Mouse (Mus musculus): ENCODE measurements around the gene Zfp174. TPM values are rescaled to one million over a fixed set of nuclear protein-coding genes. Genes with fewer than 3 reads are reported as not detected.
"Not testable (repeated sequence)": the region's sequence is repeated elsewhere in the genome, so short reads cannot be mapped to it uniquely, and the experiment has no call there.

Gene Zfp174
- polyA plus RNA-seq, 1 experiment from 2014 or later, result 2.1 TPM

- H3K4me1 ChIP-seq, result peaks cover 9% of the 10 kb centered on the region; the same call in 1 of the 2 replicates
- 73% methylated on average over 4 of the region's 4 CpGs for WGBS
- H3K27me3 ChIP-seq, result no peaks in the 10 kb centered on the region
- H3K4me2 ChIP-seq (replicated peaks), result peak overlapping the region; percentile 66
- H3K9me3 ChIP-seq (replicated peaks), result no peaks in the 10 kb centered on the region
- ATAC-seq (ENCODE audit: insufficient number of reproducible peaks, low FRiP score, low TSS enrichment, low read depth), result no peak
- no peaks in the 10 kb centered on the region for H3K36me3 ChIP-seq
- H3K4me3 ChIP-seq (replicated peaks), result peak overlapping the region; percentile 83
- H3K27ac ChIP-seq (replicated peaks), result no peak overlapping the region
- peak overlapping the region; percentile 50; the same call in 1 of the 2 replicates for H3K9ac ChIP-seq
Observed at GRCm38 (mm10) chr16:3847871-3848270, 803 bp downstream of the Zfp174 start.

GRCm38 (mm10) chr16:3848416-3848815, 1.3 kb downstream of the Zfp174 start:
- Histone ChIP-seq H3K9ac (no peak overlapping the region), H3K27me3 (no peaks in the 10 kb centered on the region), H3K4me3 (replicated peaks) (no peak overlapping the region), H3K9me3 (replicated peaks) (no peaks in the 10 kb centered on the region), H3K27ac (replicated peaks) (no peak overlapping the region), H3K4me1 (peaks cover 9% of the 10 kb centered on the region; the same call in 1 of the 2 replicates), H3K36me3 (no peaks in the 10 kb centered on the region), H3K4me2 (replicated peaks) (no peak overlapping the region)
- no peak for ATAC-seq (ENCODE audit: insufficient number of reproducible peaks, low FRiP score, low TSS enrichment, low read depth)
- WGBS, result 70% methylated on average over 3 of the region's 3 CpGs

GRCm38 (mm10) chr16:3851301-3851700, 4.2 kb downstream of the Zfp174 start:
- WGBS, result 85% methylated on average over 13 of the region's 13 CpGs
- H3K4me3 ChIP-seq (replicated peaks); H3K4me1 ChIP-seq; H3K36me3 ChIP-seq; H3K9ac ChIP-seq; H3K4me2 ChIP-seq (replicated peaks); H3K9me3 ChIP-seq (replicated peaks); H3K27me3 ChIP-seq; H3K27ac ChIP-seq (replicated peaks); ATAC-seq (ENCODE audit: insufficient number of reproducible peaks, low FRiP score, low TSS enrichment, low read depth): not testable (repeated sequence)

- H3K36me3 ChIP-seq, result peaks cover 5% of the 10 kb centered on the region; the same call in 1 of the 2 replicates
- no peak overlapping the region for H3K4me2 ChIP-seq (replicated peaks)
- no peaks in the 10 kb centered on the region for H3K9me3 ChIP-seq (replicated peaks)
- WGBS, result 28% methylated on average over 12 of the region's 12 CpGs
- peaks cover 5% of the 10 kb centered on the region; the same call in 1 of the 2 replicates for H3K4me1 ChIP-seq
- H3K4me3 ChIP-seq (replicated peaks), result no peak overlapping the region
- no peak overlapping the region for H3K9ac ChIP-seq
- no peak for ATAC-seq (ENCODE audit: insufficient number of reproducible peaks, low FRiP score, low TSS enrichment, low read depth)
- H3K27me3 ChIP-seq, result no peaks in the 10 kb centered on the region
- no peak overlapping the region for H3K27ac ChIP-seq (replicated peaks)
Observed at GRCm38 (mm10) chr16:3852586-3852985, 5.5 kb downstream of the Zfp174 start.

GRCm38 (mm10) chr16:3854437-3855182, 7.5 kb downstream of the Zfp174 start:
- H3K4me3 ChIP-seq (replicated peaks), result no peak overlapping the region
- H3K4me2 ChIP-seq (replicated peaks), result no peak overlapping the region
- H3K27ac ChIP-seq (replicated peaks), result no peak overlapping the region
- no peak overlapping the region for H3K9ac ChIP-seq
- no peak for ATAC-seq (ENCODE audit: insufficient number of reproducible peaks, low FRiP score, low TSS enrichment, low read depth)
- no peaks in the 10 kb centered on the region for H3K9me3 ChIP-seq (replicated peaks)
- 65% methylated on average over 11 of the region's 11 CpGs for WGBS
- no peaks in the 10 kb centered on the region for H3K27me3 ChIP-seq
- no peaks in the 10 kb centered on the region for H3K4me1 ChIP-seq
- H3K36me3 ChIP-seq, result peaks cover 5% of the 10 kb centered on the region; the same call in 1 of the 2 replicates

DNA sequence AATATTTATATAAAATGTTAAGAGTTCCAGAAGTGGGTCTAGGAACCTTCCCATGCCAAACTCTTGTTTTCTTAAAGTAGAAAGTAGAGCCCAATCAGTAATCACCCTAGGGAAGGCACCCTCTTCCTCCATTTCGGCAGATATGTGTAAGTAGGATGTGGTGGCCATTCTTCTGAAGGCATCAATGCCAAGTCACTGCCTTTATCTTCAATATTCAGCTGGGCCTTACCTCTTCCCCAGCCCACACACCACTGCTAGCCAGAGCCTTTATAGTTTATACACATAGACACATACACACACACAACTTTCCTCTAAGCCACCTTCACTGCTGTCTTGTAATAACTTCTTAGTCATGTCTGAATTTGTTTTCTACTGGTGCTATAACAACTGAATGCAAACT, 8.7 kb downstream of the Zfp174 start:
- Histone ChIP-seq H3K4me3 (replicated peaks) (no peak overlapping the region), H3K4me1 (no peaks in the 10 kb centered on the region), H3K9me3 (replicated peaks) (no peaks in the 10 kb centered on the region), H3K4me2 (replicated peaks) (no peak overlapping the region), H3K9ac (no peak overlapping the region), H3K36me3 (peaks cover 11% of the 10 kb centered on the region), H3K27me3 (no peaks in the 10 kb centered on the region), H3K27ac (replicated peaks) (no peak overlapping the region)
- WGBS, result 77% methylated on average over 1 of the region's 1 CpGs
- no peak for ATAC-seq (ENCODE audit: insufficient number of reproducible peaks, low FRiP score, low TSS enrichment, low read depth)

DNA sequence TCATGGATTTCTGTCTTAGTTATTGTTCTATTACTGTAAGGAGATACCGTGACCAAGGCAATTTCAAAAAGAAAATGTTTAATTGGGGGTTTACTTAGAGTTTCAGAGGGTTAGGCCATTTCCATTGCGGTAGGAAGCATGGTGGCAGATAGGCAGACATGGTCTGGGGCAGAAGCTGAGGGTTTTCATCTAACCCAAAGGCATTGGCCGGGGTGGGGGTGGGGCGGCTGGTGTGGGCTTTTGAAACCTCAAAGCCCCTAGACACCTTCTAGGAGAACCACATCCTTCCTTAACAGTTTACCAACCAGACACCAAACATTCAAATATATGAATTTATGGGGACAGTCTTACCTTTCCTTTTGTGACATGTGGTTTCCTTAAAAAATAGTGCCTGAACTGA, 12.2 kb downstream of the Zfp174 start:
- Histone ChIP-seq H3K4me3 (replicated peaks) (no peak overlapping the region), H3K9ac (no peak overlapping the region), H3K27ac (replicated peaks) (no peak overlapping the region), H3K27me3 (no peaks in the 10 kb centered on the region), H3K4me2 (replicated peaks) (no peak overlapping the region), H3K9me3 (replicated peaks) (no peaks in the 10 kb centered on the region), H3K4me1 (no peaks in the 10 kb centered on the region), H3K36me3 (peaks cover 25% of the 10 kb centered on the region)
- 79% methylated on average over 4 of the region's 4 CpGs for WGBS
- no peak for ATAC-seq (ENCODE audit: insufficient number of reproducible peaks, low FRiP score, low TSS enrichment, low read depth)

DNA sequence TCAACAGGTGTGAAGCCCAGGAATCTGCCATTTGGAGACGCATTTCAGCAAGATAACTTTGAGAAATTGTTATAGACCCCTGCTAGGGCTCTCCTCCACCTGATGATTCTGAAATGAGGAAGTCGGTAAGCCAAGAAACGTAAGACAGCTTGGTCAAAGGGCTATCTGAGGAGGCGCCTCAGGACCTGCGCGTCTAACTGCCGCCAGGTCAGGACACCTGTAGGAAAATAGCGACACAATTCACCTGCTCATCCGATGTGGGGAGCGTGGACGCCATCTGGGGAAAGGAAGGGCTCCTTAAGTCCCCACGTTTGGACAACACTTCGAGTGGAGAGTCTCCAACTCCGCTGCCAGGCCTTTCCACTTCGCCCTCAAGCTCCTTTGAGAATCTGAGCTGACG, 24.7 kb downstream of the Zfp174 start:
- Histone ChIP-seq H3K27me3 (no peaks in the 10 kb centered on the region), H3K9ac (peak overlapping the region; percentile 44), H3K4me3 (replicated peaks) (peak overlapping the region; percentile 56), H3K9me3 (replicated peaks) (no peaks in the 10 kb centered on the region), H3K36me3 (peaks cover 19% of the 10 kb centered on the region), H3K27ac (replicated peaks) (peak overlapping the region; percentile 63), H3K4me1 (peaks cover 14% of the 10 kb centered on the region), H3K4me2 (replicated peaks) (peak overlapping the region; percentile 87)
- 2% methylated on average over 16 of the region's 16 CpGs for WGBS
- no peak for ATAC-seq (ENCODE audit: insufficient number of reproducible peaks, low FRiP score, low TSS enrichment, low read depth)

- Histone ChIP-seq H3K27ac (replicated peaks) (peak within 1 kb of the TSS; percentile 63), H3K4me2 (replicated peaks) (peak within 1 kb of the TSS; percentile 87), H3K4me3 (replicated peaks) (peak within 1 kb of the TSS; percentile 56), H3K9me3 (replicated peaks) (no peaks in the 10 kb centered on the region), H3K9ac (peak within 1 kb of the TSS; percentile 44), H3K27me3 (no peaks in the 10 kb centered on the region), H3K36me3 (peaks cover 18% of the 10 kb centered on the region), H3K4me1 (peaks cover 14% of the 10 kb centered on the region)
- 5% methylated on average over 47 of the region's 47 CpGs for WGBS
- peak; percentile 94 for ATAC-seq (ENCODE audit: insufficient number of reproducible peaks, low FRiP score, low TSS enrichment, low read depth)
Observed at GRCm38 (mm10) chr16:3872216-3873047, 25.4 kb downstream of the Zfp174 start, which contains the start of gene Naa60. Gene Naa60 (plus strand): TSS chr16:3872375.

GRCm38 (mm10) chr16:3876346-3876745, 29.3 kb downstream of the Zfp174 start:
- no peak overlapping the region for H3K4me3 ChIP-seq (replicated peaks)
- no peaks in the 10 kb centered on the region for H3K9me3 ChIP-seq (replicated peaks)
- H3K27ac ChIP-seq (replicated peaks), result no peak overlapping the region
- no peak overlapping the region for H3K9ac ChIP-seq
- 0 out of 2 replicates have a peak, but pooled peaks cover 8% of the 10 kb centered on the region for H3K36me3 ChIP-seq
- 93% methylated on average over 4 of the region's 4 CpGs for WGBS
- no peak overlapping the region for H3K4me2 ChIP-seq (replicated peaks)
- H3K27me3 ChIP-seq, result no peaks in the 10 kb centered on the region
- H3K4me1 ChIP-seq, result peaks cover 14% of the 10 kb centered on the region
- no peak for ATAC-seq (ENCODE audit: insufficient number of reproducible peaks, low FRiP score, low TSS enrichment, low read depth)
